Mouse (Mus musculus) brain, adult 2 months (tissue): ENCODE data around the gene Ctf2.
"Not testable (repeated sequence)": the region's sequence is repeated elsewhere in the genome, so short reads cannot be mapped to it uniquely, and the experiment has no call there.

Experiments
- DNase-seq: peaks from one replicate; pipeline ENCODE4 v3.0.0; 2011; ENCODE audit warnings: low read depth, low spot score

The Ctf2 gene

GRCm38 (mm10) chr7:127714816-127715215, 17.1 kb downstream of the Ctf2 start:
- no peak for DNase-seq

- DNase-seq, result peak; percentile 91
These were observed 19.2 kb downstream of the Ctf2 start, which contains the start of gene Ctf1 for GRCm38 (mm10) chr7:127712461-127713385. TSS of gene Ctf1 (plus strand) at chr7:127712736.

- no peak for DNase-seq
These were observed 20.5 kb downstream of the Ctf2 start for GRCm38 (mm10) chr7:127711456-127711855.

DNA sequence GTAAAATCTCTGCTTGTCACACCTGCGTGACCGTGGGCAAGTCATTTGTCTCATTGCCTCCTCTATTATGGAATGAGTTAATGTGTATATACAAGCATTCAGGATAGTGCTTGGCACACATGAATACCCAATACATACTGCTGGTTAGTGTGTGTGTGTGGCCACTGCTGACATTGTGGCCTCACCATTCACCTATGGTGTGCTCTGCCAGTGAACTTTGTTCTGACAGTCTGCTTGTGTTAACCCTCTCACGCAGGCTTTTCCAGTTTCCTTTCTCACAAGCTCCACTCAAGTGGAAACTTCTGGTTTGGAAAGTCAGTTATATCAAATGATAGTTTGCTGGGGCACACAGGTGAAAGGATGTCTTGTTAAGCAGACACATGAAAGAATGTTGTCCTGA, 20.9 kb downstream of the Ctf2 start:
- DNase-seq, result no peak

GRCm38 (mm10) chr7:127709261-127709979, 22.5 kb downstream of the Ctf2 start:
- no peak for DNase-seq

DNA sequence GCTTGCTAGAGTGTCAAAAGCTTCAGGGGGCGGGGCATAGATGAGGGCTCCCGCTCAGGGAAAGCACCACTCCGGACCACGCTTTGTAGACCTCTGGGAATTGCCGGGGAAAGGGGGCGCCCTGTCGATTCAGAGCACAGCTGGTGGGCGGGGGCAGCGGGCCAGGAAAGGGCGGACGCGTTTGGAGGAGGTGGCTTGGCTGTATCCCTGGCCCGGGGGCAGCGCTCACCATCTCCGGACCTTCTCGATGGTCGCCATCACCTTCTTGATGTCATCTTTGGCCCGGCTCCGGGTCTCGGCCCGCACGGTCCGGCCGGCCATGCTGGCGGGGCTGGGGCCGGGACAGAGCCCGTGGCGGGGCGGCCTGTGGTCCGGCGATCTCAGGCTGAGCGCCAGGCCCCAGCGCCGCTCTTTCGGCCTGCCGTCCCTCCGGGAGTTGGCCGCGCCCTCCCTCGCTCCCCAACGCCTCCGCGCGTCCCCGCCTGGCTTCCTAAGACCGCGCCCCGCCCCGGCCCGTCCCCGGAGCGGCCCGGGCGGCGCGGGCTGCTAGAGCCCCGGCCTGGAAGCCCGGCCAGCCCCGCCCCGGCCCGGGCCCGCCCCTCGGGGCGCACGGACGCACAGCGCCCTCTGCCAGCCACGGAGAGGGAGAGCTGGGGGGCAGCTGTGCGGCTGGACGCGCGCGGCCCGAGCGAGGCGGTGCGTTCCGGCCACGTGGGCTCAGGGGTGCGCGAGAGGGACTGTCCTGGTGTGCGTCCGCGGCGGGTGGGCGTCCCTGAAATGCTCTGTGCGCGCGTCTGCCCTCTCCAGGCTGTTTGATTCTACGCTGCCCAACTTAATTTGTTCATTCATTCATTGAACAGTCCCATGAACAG, 23.5 kb downstream of the Ctf2 start, which contains the start of gene Bcl7c:
Bcl7c (minus strand) TSS at position 727 of the 872 bp plus-strand sequence.
- peak; percentile 92 for DNase-seq

DNA sequence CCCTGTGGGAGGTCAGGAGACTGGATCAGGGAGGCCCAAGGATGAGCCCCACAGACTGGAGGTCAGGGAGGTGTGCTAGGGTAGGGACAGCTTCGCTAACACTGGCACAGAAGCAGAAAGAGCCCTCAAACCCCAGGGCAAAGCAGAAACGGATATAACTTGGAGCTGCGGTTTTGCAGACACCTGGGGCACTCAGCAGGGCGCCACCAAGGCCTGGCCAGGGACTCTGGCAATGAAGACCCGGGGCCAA, 24.1 kb downstream of the Ctf2 start:
- no peak for DNase-seq

- DNase-seq, result peak; percentile 53
These were observed 24.7 kb downstream of the Ctf2 start for GRCm38 (mm10) chr7:127707045-127707956.

DNA sequence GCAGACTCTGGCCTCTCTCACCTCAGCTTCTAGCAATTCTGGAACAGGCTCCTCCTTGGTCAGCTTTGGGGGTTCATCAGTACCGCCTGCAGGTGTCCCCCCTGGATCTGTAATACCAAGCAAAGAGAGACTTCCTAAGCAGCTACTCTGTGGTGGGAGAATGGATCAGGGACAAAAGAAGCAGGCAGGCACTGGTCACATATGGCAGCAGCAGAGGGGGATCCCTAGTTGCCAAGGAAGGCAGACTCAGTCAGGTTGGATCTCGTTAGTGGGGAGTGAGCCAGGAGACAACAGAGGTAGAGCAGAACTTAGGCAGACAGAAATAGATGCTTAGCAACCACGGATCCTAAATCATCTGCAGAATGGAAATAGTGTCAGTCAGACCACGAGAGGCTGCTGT, 26.3 kb downstream of the Ctf2 start:
- DNase-seq, result peak; percentile 94

DNA sequence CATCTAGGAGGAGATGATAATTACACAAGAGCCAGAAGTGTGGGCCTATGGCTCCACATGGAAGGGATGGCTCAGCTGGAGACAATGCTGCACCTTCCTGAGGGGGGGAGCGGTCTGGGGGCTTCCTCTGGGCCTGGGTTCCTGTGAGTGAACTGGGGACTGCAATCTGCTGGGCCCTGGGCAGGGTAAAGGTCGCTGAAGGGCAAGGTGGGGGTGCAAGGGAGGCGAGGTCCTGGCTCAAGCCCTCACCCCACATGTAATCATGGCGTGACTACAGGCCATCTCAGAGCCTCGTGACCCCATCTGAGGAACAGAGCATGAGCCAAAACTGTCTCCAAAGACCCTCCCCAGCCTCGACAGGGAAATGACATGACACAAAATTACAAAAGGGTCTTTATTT, 27.4 kb downstream of the Ctf2 start:
- no peak for DNase-seq

DNA sequence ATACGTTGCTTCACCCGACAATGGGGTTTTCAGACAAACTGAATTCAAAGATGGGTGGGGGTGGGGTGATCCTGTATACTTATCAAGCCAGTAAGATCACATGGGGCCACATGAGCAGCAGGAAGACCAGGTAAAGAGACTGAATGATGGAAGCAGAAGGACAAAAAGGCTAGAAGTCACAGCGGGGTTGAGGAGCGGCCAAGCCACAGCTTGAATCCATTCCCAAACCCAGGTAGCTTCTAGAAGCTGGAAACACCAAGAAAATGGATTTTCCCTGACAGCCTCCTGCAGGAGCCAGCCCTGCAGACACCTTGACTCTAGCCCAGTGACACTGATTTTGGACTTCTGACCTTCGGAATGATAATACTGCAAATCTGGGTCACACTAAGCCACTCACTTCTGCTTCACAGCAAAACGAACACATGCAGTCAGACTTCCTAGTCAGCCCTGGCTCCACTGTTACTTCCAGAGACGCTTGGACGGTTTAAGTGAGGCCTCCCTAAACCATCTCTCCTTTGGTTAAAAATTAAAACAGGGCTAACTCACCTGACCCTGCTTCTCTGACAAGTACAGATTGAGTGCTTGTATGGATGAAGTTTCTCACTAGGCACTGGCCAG, 28.3 kb downstream of the Ctf2 start:
- DNase-seq, result peak; percentile 45

DNA sequence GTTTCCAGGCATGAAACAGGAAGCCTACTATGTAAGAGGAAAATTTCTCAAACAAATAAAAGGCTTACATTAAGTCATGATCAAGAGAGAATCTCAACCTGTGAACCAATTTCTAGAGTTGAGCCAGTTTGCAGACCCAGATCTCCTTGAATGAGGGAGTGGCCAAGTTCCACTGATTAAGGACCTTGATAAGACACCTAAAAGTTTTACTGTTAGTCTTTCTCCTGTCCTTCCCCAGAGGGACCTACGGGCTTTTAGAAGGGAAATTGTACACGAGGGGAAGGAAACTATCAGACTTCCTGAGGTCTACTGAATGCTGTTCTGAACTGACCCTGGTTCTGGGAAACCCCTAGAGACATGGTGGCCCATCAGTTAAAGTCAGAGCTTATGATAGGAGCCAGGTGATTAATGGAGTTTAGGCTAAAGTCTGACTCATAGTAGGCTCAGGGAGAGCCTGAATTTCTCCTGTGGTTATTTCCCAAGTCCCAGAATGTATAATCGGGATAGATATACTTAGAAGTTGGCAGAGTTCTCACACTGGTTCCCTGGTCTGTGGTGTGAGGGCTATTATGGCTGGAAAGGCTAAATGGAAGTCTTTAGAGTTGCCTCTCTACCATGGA, 31.1 kb downstream of the Ctf2 start:
- no peak for DNase-seq

DNA sequence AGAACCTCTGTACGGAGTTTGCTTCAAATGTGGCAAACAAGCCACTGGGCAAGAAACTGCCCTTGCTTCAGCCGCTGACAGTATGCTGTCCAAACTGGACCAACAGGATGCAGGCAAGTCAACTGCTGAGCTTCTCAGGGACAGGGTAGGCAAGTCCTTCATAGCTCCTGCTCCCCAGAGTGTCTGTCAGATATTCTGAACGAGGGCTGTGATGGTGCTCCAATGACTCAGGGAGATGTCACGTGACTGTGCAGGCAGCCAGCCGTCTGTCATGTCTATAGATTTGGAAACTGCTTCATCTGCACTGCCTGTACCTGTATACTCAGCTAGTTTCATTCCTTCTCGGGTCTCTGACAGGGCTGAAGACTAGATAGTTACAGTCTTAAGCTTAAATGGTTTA, 33.0 kb downstream of the Ctf2 start:
- peak; percentile 82 for DNase-seq

DNA sequence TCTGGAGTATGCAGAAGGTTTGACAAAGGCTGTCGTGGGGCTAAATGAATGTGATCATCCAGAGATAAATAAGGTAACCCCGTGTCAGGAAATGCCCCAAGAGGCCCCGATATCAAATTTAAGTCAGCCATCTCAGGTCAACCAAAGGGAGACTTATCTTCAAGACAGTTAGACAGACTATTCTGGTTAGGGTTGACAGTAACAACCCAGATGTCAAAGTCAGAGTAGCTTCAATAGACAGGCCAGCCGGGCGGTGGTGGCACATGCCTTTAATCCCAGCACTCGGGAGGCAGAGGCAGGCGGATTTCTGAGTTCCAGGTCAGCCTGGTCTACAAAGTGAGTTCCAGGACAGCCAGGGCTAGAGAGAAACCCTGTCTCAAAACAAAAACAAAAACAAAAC, 38.2 kb downstream of the Ctf2 start:
- DNase-seq, result not testable (repeated sequence)

DNA sequence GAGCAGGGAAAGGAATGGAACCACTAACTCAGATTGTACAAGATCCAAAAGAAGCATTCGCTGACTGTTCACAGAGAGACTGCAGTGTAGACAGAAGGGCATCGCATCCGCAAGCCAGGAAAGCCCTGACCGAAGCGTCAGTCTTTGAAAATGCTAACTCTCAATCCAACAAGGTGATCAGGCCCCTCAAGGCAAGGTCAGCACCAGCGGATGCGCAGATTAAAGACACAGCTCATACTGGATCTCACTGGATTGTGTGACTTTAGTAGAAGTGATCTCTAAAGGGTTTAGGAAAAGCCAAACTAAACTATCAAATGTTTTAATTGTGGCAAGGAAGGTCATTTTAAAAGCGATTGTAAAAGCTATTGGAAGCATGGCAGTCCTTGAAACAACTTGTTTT, 38.7 kb downstream of the Ctf2 start:
- DNase-seq, result no peak

DNA sequence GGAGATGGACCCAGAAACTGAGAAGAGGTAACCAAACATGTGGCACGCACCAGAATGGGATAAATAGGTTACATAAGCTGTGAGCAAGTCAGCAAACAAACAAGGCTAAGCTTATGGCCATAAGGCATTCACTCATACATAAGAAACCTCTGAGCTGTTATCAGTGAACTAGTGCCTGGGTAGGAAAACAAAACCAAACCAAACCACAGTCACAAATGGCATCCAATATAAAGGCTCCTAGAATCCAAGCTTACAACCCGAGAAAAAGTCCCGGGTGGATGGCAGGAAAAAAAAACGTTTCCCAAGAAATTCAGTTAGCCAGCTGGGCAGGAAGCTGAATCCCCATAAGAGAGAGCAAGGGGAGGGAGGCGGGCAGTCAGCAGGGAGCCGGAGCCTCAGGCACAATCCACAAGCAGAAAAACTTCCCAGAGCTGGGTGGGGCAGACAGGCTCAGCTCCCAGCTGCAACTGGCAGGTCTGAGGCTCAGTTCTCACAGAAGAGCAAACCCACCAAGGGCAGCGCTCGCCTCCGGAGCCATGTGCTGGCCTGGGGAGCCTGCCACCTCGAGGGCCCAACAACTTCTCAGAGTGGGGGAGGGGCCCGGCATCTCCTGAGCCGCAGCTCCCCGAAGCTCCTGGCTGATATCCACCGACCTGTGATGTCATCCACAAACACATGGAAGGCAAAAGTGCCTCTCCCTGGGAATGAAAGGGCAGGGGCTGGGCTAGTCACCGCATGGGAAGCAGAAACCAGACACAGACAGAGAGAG, 40.6 kb downstream of the Ctf2 start:
- peak; percentile 82 for DNase-seq

DNA sequence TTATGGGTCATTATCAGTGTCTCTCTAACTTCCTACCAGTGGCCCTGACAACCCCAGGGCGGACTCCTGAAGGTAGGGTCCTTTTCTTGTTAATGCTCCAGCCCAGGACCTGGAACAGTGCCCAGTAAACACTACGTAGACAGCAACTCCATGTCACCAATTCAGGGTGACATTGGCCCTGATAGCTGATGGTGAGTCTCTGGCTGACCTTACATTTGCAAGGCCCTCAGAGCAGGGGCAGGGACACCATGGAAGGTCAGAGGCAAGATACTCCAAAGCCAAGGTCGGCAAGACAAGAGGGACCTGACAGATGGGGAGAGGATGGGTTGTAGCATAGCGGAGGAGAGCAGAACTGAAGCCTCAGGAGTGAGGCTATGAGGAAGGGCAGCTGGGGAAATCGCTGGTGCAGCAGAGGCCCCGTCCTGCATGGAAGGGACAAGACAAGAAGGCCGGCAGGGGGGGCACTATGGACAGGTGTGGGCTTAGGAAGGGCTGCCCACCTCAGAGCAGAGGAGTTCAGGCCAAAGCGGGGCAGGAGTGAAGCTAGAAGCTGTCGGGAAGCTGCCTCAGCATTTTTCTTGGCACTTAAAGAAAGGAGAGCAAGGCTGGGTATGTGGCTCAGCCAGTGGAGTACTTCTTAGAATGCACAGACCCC, 42.2 kb downstream of the Ctf2 start:
- no peak for DNase-seq

DNA sequence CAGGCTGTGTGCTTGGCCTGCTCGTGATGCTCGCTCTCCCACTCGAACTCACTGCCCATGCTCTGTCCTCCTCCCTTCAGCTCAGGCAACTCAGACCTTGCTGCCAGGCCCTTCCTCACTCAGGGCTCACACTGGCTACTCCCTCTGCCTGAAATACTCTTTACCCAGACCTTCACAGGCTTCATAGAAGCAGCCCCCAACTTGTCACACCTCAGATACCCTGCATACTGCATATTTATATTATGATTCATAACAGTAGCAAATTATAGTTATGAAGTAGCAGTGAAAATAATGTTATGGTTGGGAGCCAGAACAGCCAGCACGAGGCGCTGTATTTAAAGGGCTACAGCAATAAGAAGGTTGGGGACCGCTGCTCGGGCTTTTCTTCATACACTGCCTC, 43.0 kb downstream of the Ctf2 start:
- DNase-seq, result peak; percentile 48
